Mouse (Mus musculus) cortical plate, adult 2 months (tissue): ENCODE data around the gene Dera.

Experiments
- CTCF ChIP-seq: fragments of 200-500 bp; IDR thresholded peaks from 2 replicates; pipeline ENCODE4 v1.5.1; 2011; ENCODE audit warnings: mild to moderate bottlenecking, control low read depth, low read length; ENCODE audit not compliant: insufficient read depth; ENCODE audit errors: extremely low read depth
- POLR2A ChIP-seq: fragments of 200-500 bp; IDR thresholded peaks from 2 replicates; pipeline ENCODE4 v1.6.1; 2011; ENCODE audit warnings: mild to moderate bottlenecking, low read length, control low read depth; ENCODE audit not compliant: insufficient read depth; ENCODE audit errors: extremely low read depth

- TF ChIP-seq CTCF (no peak), POLR2A (no peak)
These were observed 49.2 kb downstream of the Dera start for GRCm38 (mm10) chr6:137803456-137804005.
